Mouse (Mus musculus) adrenal gland, adult 18-20 months (tissue): ENCODE measurements around the gene Zfp661. TPM values are rescaled to one million over a fixed set of nuclear protein-coding genes. Genes with fewer than 3 reads are reported as not detected.

Experiments used
- DNase-seq, 2 experiments: peaks; one replicate each; pipeline ENCODE4 v3.0.0; 2021 to 2022; ENCODE audit warnings: low spot score in 2 of 2
- total RNA-seq, 2 experiments: library from RNA; stranded (reverse); gene quantifications; 1 replicate in 1 of 2; 2 replicates in 1 of 2; pipeline ENCODE4 v1.2.3; 2021

The Zfp661 gene
- total RNA-seq, 2 experiments from 2014 or later, result 2.6 to 3.5 TPM

- DNase-seq, result peak; percentile 67 to 68
These were observed 27.6 kb downstream of the Zfp661 start for GRCm38 (mm10) chr2:127559070-127559966.

DNA sequence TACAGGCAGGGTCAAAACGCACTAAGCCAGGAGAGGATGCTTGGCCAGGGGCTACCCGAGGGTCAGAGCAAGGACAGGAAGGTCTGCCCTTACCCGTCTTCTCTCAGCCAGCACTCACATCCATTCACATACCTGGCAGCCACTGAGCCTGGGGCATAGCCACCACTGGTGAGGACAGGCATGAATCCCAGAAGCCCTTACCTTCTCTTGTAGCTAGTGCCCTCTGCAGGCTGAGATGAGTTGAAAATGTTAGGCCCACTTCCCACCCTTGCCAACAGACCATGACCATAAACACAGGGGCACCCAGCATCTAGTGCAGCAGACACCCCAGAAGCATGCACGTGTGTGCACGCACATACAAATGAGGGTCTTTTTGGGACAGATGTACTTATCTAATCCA lies 35.8 kb downstream of the Zfp661 start:
- DNase-seq, result no peak

DNA sequence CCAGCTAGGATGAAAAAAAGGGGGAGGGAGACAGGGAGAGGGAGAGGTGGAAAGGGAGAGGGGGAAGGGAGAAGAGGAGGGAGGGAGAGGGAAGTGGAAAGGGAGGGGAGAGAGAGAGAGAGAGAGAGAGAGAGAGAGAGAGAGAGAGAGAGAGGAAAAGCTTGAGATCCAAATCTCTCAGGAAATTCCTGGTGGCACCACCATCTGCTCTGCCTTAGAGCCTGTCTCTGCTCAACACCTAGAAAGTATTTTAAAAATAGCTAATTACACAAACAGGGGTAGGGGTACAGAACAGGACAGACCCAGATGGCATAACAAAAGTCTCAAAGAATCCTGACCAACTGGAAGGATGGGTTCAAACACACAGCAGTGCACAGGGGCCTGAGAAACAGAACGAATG lies 36.4 kb downstream of the Zfp661 start:
- DNase-seq, result no peak

- no peak for DNase-seq
These were observed 37.2 kb downstream of the Zfp661 start for GRCm38 (mm10) chr2:127549711-127550110.

- DNase-seq, result no peak
These were observed 38.4 kb downstream of the Zfp661 start for GRCm38 (mm10) chr2:127548342-127549074.

DNA sequence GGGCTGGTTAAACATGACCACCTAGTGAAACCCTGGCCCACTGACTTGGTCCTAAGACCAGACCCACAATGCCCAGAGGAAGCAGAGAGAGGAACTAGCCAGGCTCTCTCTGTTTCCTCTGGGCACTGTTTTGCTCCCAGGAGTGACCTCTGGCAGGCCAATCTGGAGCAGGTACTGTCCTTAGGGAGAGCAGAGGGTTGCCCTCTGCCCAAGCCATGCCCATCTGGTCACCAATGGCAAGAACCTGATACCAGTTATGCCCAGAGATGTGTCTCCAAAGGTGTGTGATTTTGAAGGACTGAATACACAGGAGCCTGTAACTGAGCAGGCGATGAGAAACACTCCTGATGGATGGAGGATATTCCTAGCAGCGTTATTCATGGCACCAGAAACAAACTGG lies 45.2 kb downstream of the Zfp661 start:
- no peak for DNase-seq

DNA sequence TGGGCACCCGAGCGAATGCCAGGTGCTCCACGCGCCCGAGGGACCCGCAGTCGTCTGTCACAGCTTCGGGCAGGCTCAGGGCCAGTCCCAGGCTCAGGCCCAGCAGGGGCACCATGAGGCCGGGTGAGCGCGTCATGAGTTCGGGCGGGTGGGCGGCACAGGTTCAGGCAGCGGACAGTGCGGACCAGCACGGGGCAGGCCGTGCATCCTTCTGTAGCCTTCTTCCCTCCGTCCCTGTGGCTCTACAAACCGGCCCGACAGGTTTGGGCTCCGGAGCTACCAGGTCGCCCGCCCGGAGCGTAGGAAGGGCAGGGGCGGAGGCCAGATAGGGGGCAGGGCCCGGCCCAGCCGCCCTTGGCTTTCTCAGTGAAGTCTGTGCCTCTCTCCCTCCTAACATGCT lies 45.7 kb downstream of the Zfp661 start, which contains the start of gene Prom2:
Gene Prom2, minus strand, starts transcription at position 283 of the 400 bp plus-strand sequence.
- no peak for DNase-seq

DNA sequence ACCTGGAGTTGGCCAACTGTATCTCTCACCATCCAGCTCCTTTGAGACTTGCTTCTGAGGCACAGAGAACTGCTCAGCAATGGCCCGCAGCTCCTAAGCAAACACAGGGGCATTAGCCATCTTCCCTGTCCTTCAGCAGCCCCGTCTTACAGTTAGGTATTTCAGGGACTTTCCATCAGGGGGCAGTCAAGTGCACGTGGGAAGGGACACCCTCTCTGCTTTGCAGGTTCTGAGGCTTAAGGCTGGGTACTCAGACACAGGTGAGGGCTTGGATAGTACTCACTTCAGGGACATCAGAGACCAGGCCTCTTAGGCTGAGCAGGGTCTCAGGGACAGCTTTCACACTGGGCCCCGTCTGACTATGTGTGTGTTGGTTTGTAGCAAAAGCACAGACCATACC lies 47.4 kb downstream of the Zfp661 start:
- DNase-seq, result no peak

- peak in 1 of 2 experiments; percentile 22 for DNase-seq
These were observed 49.3 kb downstream of the Zfp661 start for GRCm38 (mm10) chr2:127537548-127537947.

GRCm38 (mm10) chr2:127535363-127535762 lies 51.5 kb downstream of the Zfp661 start:
- DNase-seq, result no peak

DNA sequence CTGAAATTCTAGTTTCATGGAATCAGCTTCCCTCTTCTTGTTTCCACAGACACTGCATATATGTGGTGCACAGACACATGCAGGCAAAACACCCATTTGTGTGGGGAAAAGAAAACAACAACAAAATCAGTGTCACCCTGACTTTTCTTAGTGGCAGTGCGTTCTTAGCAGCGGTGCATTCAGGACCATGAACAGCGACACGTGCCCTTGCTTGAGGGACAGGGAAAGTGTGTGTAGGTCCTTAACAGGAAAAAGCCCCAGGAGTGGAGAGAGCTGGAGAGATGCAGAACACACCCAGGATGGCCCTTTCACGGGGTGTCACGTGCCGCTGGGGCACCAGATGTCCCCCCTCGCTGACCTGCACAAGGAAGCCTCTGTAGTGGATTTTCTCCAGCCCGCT lies 54.5 kb downstream of the Zfp661 start:
- no peak for DNase-seq

DNA sequence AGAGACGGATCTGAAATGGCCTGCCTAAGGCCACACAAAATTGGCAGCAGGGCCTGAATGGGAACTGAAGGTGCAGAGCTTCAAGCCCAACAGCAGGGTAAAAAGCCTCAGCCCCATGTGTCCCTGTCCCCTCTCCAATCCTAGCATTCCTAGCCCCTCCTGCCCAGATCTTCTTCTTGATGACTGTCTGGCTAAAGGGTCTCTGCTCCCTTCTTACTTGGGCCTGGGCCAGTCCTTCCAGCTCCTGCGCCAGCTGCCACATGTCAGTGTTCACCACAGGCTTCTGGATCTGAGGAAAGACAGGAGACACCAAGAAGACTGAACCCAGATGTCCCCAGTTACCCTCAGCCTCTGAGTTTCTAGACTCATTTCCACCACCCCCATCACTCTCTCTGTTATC lies 55.3 kb downstream of the Zfp661 start:
- no peak for DNase-seq

DNA sequence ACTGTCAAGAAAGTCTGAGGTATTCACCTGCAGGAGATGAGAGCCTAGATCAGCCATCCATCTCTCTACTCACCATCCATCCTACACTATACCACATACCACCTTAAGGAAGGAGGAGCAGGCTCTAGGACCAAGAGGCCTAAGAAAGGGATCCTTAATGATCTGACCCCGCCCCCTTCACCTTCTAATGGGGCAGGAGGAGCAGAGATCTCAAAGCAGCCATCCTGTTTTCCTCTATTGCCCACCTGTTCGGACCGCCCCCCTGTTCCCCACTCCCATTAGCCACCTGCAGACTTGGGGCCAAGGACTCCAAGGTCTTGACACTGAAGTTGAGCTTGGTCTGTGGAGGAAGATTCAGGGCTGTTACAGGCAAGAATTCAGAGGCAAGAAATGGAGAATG lies 56.5 kb downstream of the Zfp661 start:
- DNase-seq, result no peak

DNA sequence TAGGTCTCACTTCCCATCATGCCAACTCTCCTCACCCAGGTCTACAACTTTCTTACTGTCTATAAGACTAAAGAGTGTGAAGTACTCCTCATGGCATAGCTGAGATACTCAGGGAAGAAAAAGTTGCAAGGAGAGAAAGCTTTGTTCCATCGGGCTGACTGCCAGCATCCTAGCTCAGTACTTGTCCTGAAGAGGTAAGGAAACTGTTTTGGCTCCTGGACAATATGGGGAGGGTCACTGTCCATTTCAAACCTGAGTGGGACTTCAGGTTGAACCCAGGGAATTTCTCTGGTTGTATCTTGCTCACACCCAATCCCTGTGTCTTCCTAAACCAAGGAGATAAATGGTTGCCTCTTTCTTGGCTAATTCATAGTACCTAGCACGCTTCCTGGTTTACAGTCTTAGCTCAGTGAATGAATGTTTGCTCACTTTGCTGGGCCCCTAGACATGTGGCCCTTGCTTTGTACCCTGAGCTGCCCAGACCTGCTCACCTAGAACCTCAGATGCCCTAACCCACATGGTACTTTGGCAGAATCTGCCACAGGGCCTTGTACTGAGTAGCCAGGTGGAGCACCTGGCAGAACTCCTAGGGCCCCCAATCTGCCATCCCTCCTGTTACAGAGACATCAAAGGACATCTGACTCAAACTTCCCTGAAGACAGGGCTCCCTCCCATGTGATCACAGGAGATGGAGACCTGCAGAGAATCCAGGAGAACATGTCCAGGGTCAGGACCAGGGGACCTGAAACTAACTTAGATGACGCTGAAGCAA lies 61.7 kb downstream of the Zfp661 start:
- no peak for DNase-seq

Other genes with a start within 250 kb of the Zfp661 start
- gene Astl, start 248.5 kb downstream of the Zfp661 start, total RNA-seq, result not detected
- 1 to 10 TPM; 1.1 to 1.9 TPM for gene Adra2b, start 223.9 kb downstream of the Zfp661 start, total RNA-seq
- gene Gpat2, start 161.9 kb downstream of the Zfp661 start, total RNA-seq, result under 1 TPM in 1 of 2 experiments, not detected in 1; 0.19 TPM
- gene Fahd2a, start 142.5 kb downstream of the Zfp661 start, total RNA-seq, result 10 to 100 TPM; 46.4 to 48.2 TPM
- gene Kcnip3, start 65.0 kb downstream of the Zfp661 start, total RNA-seq, result 1 to 10 TPM; 5.3 to 6.0 TPM
- gene Prom2, start 45.6 kb downstream of the Zfp661 start, total RNA-seq, result under 1 TPM; 0.46 to 0.70 TPM
- gene Mrps5, start 128 bp upstream of the Zfp661 start, total RNA-seq, result 100 to 1,000 TPM; 108 to 114 TPM
- 1 to 10 TPM; 7.8 to 9.4 TPM for gene Mal, start 69.6 kb upstream of the Zfp661 start, total RNA-seq
- 1 to 10 TPM; 1.2 to 5.9 TPM for gene Mall, start 142.8 kb upstream of the Zfp661 start, total RNA-seq
- 10 to 100 TPM; 18.3 to 19.4 TPM for gene Nphp1, start 201.8 kb upstream of the Zfp661 start, total RNA-seq
- gene Mtln, start 205.4 kb upstream of the Zfp661 start, total RNA-seq, result 100 to 1,000 TPM in 1 of 2 experiments, 10 to 100 TPM in 1; 75.4 to 115 TPM
- gene Bub1, start 244.8 kb upstream of the Zfp661 start, total RNA-seq, result under 1 TPM; 0.35 to 0.53 TPM